14 mouse cellular contexts compared by ENCODE assay signal in genomic region chr11:119162959-119163733, GRCm38 (mm10).
DNase-seq lines count a peak whose midpoint lies in the region; ATAC-seq and TF ChIP-seq lines count a peak whose summit lies in the region.
"Had no signal": no experiment of that assay in that cellular context is flagged by ENCODE, and none has a peak within 500 bp of the region (broad histone marks: within the 10 kb centered on the region; RNA-seq: fewer than 3 reads in every experiment).

No protein-coding gene starts in this region.

- H3K27me3 ChIP-seq in kidney, adult 2 months (replicated peaks; ENCODE audit: control insufficient read depth, insufficient read depth, low read length), result no peaks in the 10 kb centered on the region
- H3K27me3 ChIP-seq in splenic B cell, adult 2 months (ENCODE audit: control insufficient read depth, insufficient read depth, low read length, poor library complexity, severe bottlenecking), result no peaks in the 10 kb centered on the region
- H3K27me3 ChIP-seq in forebrain, embryonic 11.5 days (ENCODE audit: control insufficient read depth, insufficient read depth, low read length), result no peaks in the 10 kb centered on the region
- H3K27me3 ChIP-seq in forebrain, embryonic 12.5 days, result peaks cover 6% of the 10 kb centered on the region; the same call in 1 of the 2 replicates

- peak; percentile 55 for ATAC-seq in CD4-positive, CD25-positive, alpha-beta regulatory T cell, adult 4 months
- ATAC-seq in inflammation-experienced regulatory T-cells, adult 6 months, result peak; percentile 61
- ATAC-seq in forebrain, embryonic 11.5 days (replicated peaks; ENCODE audit: low FRiP score), result no peak
- ATAC-seq in forebrain, embryonic 12.5 days (ENCODE audit: low FRiP score), result no peak
- ATAC-seq: midbrain, embryonic 16.5 days had no signal

- no peak for TF ChIP-seq POLR2A in kidney, adult 2 months (IDR thresholded peaks at IDR 0.05; ENCODE audit: low read depth, low read length)

- H3K27ac ChIP-seq in kidney, adult 2 months (ENCODE audit: insufficient read depth, low read depth, low read length), result no peak overlapping the region
- no peak overlapping the region for H3K27ac ChIP-seq in forebrain, embryonic 11.5 days (ENCODE audit: low read depth, low read length)
- no peak overlapping the region for H3K27ac ChIP-seq in forebrain, embryonic 12.5 days

- no peak for TF ChIP-seq CTCF in kidney, adult 2 months (conservative IDR thresholded peaks at IDR 0.05; ENCODE audit: insufficient read depth, insufficient read length, low read depth, low read length)

- H3K4me2 ChIP-seq in forebrain, embryonic 11.5 days (ENCODE audit: low read depth, low read length, severe bottlenecking), result no peak overlapping the region
- H3K4me2 ChIP-seq in forebrain, embryonic 12.5 days, result no peak overlapping the region
- H3K4me2 ChIP-seq: liver, embryonic 11.5 days had no signal

- H3K4me3 ChIP-seq in kidney, adult 2 months (ENCODE audit: insufficient read depth, low read depth, low read length), result no peak overlapping the region
- H3K4me3 ChIP-seq in forebrain, embryonic 11.5 days (ENCODE audit: low read depth, low read length), result no peak overlapping the region
- no peak overlapping the region for H3K4me3 ChIP-seq in forebrain, embryonic 12.5 days (replicated peaks)

- WGBS in kidney, adult 2 months, result 68% methylated on average over 22 of the region's 22 CpGs
- 82% methylated on average over 22 of the region's 22 CpGs for WGBS in forebrain, embryonic 11.5 days
- WGBS in forebrain, embryonic 12.5 days, result 90% methylated on average over 22 of the region's 22 CpGs

- H3K9me3 ChIP-seq in forebrain, embryonic 11.5 days (ENCODE audit: control insufficient read depth, low read length), result no peaks in the 10 kb centered on the region
- no peaks in the 10 kb centered on the region for H3K9me3 ChIP-seq in forebrain, embryonic 12.5 days

- intact Hi-C loops in gastrocnemius, postnatal 36 days (cut with DNase I), result no loop called here

- DNase-seq in kidney, adult 2 months, result peak; percentile 14
- DNase-seq in kidney, adult 9 months, result no peak
- DNase-seq in splenic B cell, adult 2 months (ENCODE audit: low read depth, low spot score), result peak; percentile 70
- DNase-seq in gastrocnemius, postnatal 36 days, result no peak
- DNase-seq in forebrain, embryonic 11.5 days (ENCODE audit: low spot score), result no peak
- DNase-seq: adrenal gland, postnatal 25 days; cerebellum, adult 8-10 months; retina, postnatal 1 day had no signal

- no peaks in the 10 kb centered on the region for H3K36me3 ChIP-seq in kidney, adult 2 months (ENCODE audit: control insufficient read depth, insufficient read depth, low read length)
- H3K36me3 ChIP-seq in splenic B cell, adult 2 months (ENCODE audit: control insufficient read depth, insufficient read depth, low read length, poor library complexity, severe bottlenecking), result no peaks in the 10 kb centered on the region
- H3K36me3 ChIP-seq in forebrain, embryonic 11.5 days (ENCODE audit: control insufficient read depth, insufficient read depth, low read length), result no peaks in the 10 kb centered on the region
- no peaks in the 10 kb centered on the region for H3K36me3 ChIP-seq in forebrain, embryonic 12.5 days (replicated peaks)
- H3K36me3 ChIP-seq: G1E had no signal

- no peak overlapping the region for H3K9ac ChIP-seq in forebrain, embryonic 11.5 days (ENCODE audit: low read length)
- H3K9ac ChIP-seq in forebrain, embryonic 12.5 days, result no peak overlapping the region

- no peaks in the 10 kb centered on the region for H3K4me1 ChIP-seq in kidney, adult 2 months (ENCODE audit: control insufficient read depth, insufficient read depth, low read length)
- peaks cover 8% of the 10 kb centered on the region for H3K4me1 ChIP-seq in forebrain, embryonic 11.5 days (replicated peaks; ENCODE audit: control insufficient read depth, insufficient read depth, low read length)
- H3K4me1 ChIP-seq in forebrain, embryonic 12.5 days, result peaks cover 34% of the 10 kb centered on the region

Comparison
In these comparisons a context has a peak if more than half of its experiments do, and no peak if none do; other contexts are left out.
1. DNase-seq: peak in kidney, adult 2 months (single experiment) and splenic B cell, adult 2 months (single experiment); none in kidney, adult 9 months (single experiment), gastrocnemius, postnatal 36 days (0 of 2) and forebrain, embryonic 11.5 days (single experiment).
2. ATAC-seq: peak in CD4-positive, CD25-positive, alpha-beta regulatory T cell, adult 4 months (single experiment) and inflammation-experienced regulatory T-cells, adult 6 months (single experiment); none in forebrain, embryonic 11.5 days (single experiment) and forebrain, embryonic 12.5 days (single experiment).